Mouse (Mus musculus) ES-E14 (cell line): ENCODE results near the gene Erg.

Experiments
- HCFC1 ChIP-seq: IDR thresholded peaks from 2 replicates; pipeline ENCODE4 v1.6.1; 2012; ENCODE audit warnings: low read length, inconsistent platforms, borderline replicate concordance; ENCODE audit not compliant: insufficient read depth
- MAFK ChIP-seq: IDR thresholded peaks from 2 replicates; pipeline ENCODE4 v1.6.1; 2014; ENCODE audit warnings: mild to moderate bottlenecking, low read depth, low read length, inconsistent platforms; ENCODE audit not compliant: insufficient read depth
- ZC3H11A ChIP-seq: IDR thresholded peaks from 2 replicates; pipeline ENCODE4 v1.6.1; 2012; ENCODE audit warnings: low read depth, mild to moderate bottlenecking, inconsistent platforms, low read length, borderline replicate concordance
- ZNF384 ChIP-seq: IDR thresholded peaks from 2 replicates; pipeline ENCODE4 v1.6.1; 2012; ENCODE audit warnings: low read depth, low read length, inconsistent platforms

- no peak for TF ChIP-seq ZC3H11A
- TF ChIP-seq MAFK: no peak
- no peak for TF ChIP-seq ZNF384
- TF ChIP-seq HCFC1: no peak
These were observed 224.4 kb downstream of the Erg start for GRCm38 (mm10) chr16:95361950-95362349.
